Mouse (Mus musculus) brain, embryonic 18.5 days (tissue): ENCODE results near the gene Ahcyl2.
"Not testable (repeated sequence)": the region's sequence is repeated elsewhere in the genome, so short reads cannot be mapped to it uniquely, and the experiment has no call there.

ENCODE experiments used
- DNase-seq: peaks from one replicate; pipeline ENCODE4 v3.0.0-alpha.2; 2012; ENCODE audit warnings: low read depth, low spot score

Gene Ahcyl2

GRCm38 (mm10) chr6:29815060-29815459 lies 47.2 kb downstream of the Ahcyl2 start:
- DNase-seq: no peak

GRCm38 (mm10) chr6:29815634-29816033 lies 47.8 kb downstream of the Ahcyl2 start:
- DNase-seq: no peak

GRCm38 (mm10) chr6:29816371-29816770 lies 48.6 kb downstream of the Ahcyl2 start:
- DNase-seq: not testable (repeated sequence)

- DNase-seq: peak; percentile 24
These were observed 51.5 kb downstream of the Ahcyl2 start for GRCm38 (mm10) chr6:29819309-29819708.

- no peak for DNase-seq
These were observed 52.5 kb downstream of the Ahcyl2 start for GRCm38 (mm10) chr6:29820314-29820713.

- no peak for DNase-seq
These were observed 53.1 kb downstream of the Ahcyl2 start for GRCm38 (mm10) chr6:29820926-29821325.

GRCm38 (mm10) chr6:29821770-29822169 lies 54.0 kb downstream of the Ahcyl2 start:
- no peak for DNase-seq

- no peak for DNase-seq
These were observed 57.5 kb downstream of the Ahcyl2 start for GRCm38 (mm10) chr6:29825302-29825701.

- no peak for DNase-seq
These were observed 59.8 kb downstream of the Ahcyl2 start for GRCm38 (mm10) chr6:29827291-29828242.

GRCm38 (mm10) chr6:29828574-29829234 lies 60.9 kb downstream of the Ahcyl2 start:
- DNase-seq: no peak

- DNase-seq: no peak
These were observed 64.5 kb downstream of the Ahcyl2 start for GRCm38 (mm10) chr6:29832356-29832755.

GRCm38 (mm10) chr6:29833117-29833516 lies 65.3 kb downstream of the Ahcyl2 start:
- DNase-seq: no peak

GRCm38 (mm10) chr6:29833568-29834255 lies 65.9 kb downstream of the Ahcyl2 start:
- DNase-seq: no peak

GRCm38 (mm10) chr6:29835543-29836177 lies 67.8 kb downstream of the Ahcyl2 start:
- DNase-seq: no peak

GRCm38 (mm10) chr6:29837579-29837978 lies 69.8 kb downstream of the Ahcyl2 start:
- no peak for DNase-seq

GRCm38 (mm10) chr6:29838531-29838930 lies 70.7 kb downstream of the Ahcyl2 start:
- no peak for DNase-seq

GRCm38 (mm10) chr6:29840008-29840407 lies 72.2 kb downstream of the Ahcyl2 start:
- no peak for DNase-seq

GRCm38 (mm10) chr6:29841461-29841860 lies 73.7 kb downstream of the Ahcyl2 start:
- DNase-seq: no peak

- no peak for DNase-seq
These were observed 79.9 kb downstream of the Ahcyl2 start for GRCm38 (mm10) chr6:29847643-29848166.

- no peak for DNase-seq
These were observed 81.0 kb downstream of the Ahcyl2 start for GRCm38 (mm10) chr6:29848808-29849207.

- DNase-seq: no peak
These were observed 82.3 kb downstream of the Ahcyl2 start for GRCm38 (mm10) chr6:29850096-29850495.
